Mouse (Mus musculus) retina, postnatal 1 day (tissue): Measurements from ENCODE around the gene Tbl1x.
"Not testable (repeated sequence)": the region's sequence is repeated elsewhere in the genome, so short reads cannot be mapped to it uniquely, and the experiment has no call there.

Experiments used
- DNase-seq: peaks from one replicate; pipeline ENCODE4 v3.0.0-alpha.2; 2012

Gene Tbl1x

GRCm38 (mm10) chrX:77510371-77511300 lies at the start of gene Tbl1x:
Gene Tbl1x, plus strand, starts transcription at chrX:77511013.
- DNase-seq: peak; percentile 93

GRCm38 (mm10) chrX:77469216-77469615 lies 41.6 kb upstream of the Tbl1x start:
- DNase-seq: no peak

- no peak for DNase-seq
Observed at GRCm38 (mm10) chrX:77472858-77473257, 38.0 kb upstream of the Tbl1x start.

- no peak for DNase-seq
Observed at GRCm38 (mm10) chrX:77473511-77473910, 37.3 kb upstream of the Tbl1x start.

- peak; percentile 55 for DNase-seq
Observed at GRCm38 (mm10) chrX:77474551-77474950, 36.3 kb upstream of the Tbl1x start.

- DNase-seq: no peak
Observed at GRCm38 (mm10) chrX:77477526-77477925, 33.3 kb upstream of the Tbl1x start.

- no peak for DNase-seq
Observed at GRCm38 (mm10) chrX:77487922-77488799, 22.7 kb upstream of the Tbl1x start.

- DNase-seq: no peak
Observed at GRCm38 (mm10) chrX:77490127-77490526, 20.7 kb upstream of the Tbl1x start.

- DNase-seq: peak; percentile 97
Observed at GRCm38 (mm10) chrX:77509149-77509548, 1.7 kb upstream of the Tbl1x start.

GRCm38 (mm10) chrX:77509776-77510175 lies 1.0 kb upstream of the Tbl1x start:
- peak; percentile 74 for DNase-seq

- DNase-seq: peak; percentile 65
Observed at GRCm38 (mm10) chrX:77511301-77511993, 634 bp downstream of the Tbl1x start.

GRCm38 (mm10) chrX:77511994-77512485 lies 1.2 kb downstream of the Tbl1x start:
- DNase-seq: no peak

- no peak for DNase-seq
Observed at GRCm38 (mm10) chrX:77517274-77518085, 6.7 kb downstream of the Tbl1x start.

- no peak for DNase-seq
Observed at GRCm38 (mm10) chrX:77518929-77519328, 8.1 kb downstream of the Tbl1x start.

- no peak for DNase-seq
Observed at GRCm38 (mm10) chrX:77522842-77523375, 12.1 kb downstream of the Tbl1x start.

- no peak for DNase-seq
Observed at GRCm38 (mm10) chrX:77525179-77525578, 14.4 kb downstream of the Tbl1x start.

GRCm38 (mm10) chrX:77528401-77528800 lies 17.6 kb downstream of the Tbl1x start:
- DNase-seq: no peak

GRCm38 (mm10) chrX:77530997-77531396 lies 20.2 kb downstream of the Tbl1x start:
- DNase-seq: no peak

- no peak for DNase-seq
Observed at GRCm38 (mm10) chrX:77533922-77534321, 23.1 kb downstream of the Tbl1x start.

- DNase-seq: not testable (repeated sequence)
Observed at GRCm38 (mm10) chrX:77539770-77540169, 29.0 kb downstream of the Tbl1x start.

- no peak for DNase-seq
Observed at GRCm38 (mm10) chrX:77544003-77544402, 33.2 kb downstream of the Tbl1x start.

- DNase-seq: no peak
Observed at GRCm38 (mm10) chrX:77544550-77544949, 33.7 kb downstream of the Tbl1x start.
